Mouse (Mus musculus): ENCODE data around the gene Btg1.

Gene Btg1

GRCm38 (mm10) chr10:96662976-96663375, 46.2 kb downstream of the Btg1 start:
- no peak for DNase-seq (ENCODE audit: low spot score)

- DNase-seq (ENCODE audit: low spot score) = no peak
Observed at GRCm38 (mm10) chr10:96663739-96664430, 47.1 kb downstream of the Btg1 start.
